In the genomic region with DNA sequence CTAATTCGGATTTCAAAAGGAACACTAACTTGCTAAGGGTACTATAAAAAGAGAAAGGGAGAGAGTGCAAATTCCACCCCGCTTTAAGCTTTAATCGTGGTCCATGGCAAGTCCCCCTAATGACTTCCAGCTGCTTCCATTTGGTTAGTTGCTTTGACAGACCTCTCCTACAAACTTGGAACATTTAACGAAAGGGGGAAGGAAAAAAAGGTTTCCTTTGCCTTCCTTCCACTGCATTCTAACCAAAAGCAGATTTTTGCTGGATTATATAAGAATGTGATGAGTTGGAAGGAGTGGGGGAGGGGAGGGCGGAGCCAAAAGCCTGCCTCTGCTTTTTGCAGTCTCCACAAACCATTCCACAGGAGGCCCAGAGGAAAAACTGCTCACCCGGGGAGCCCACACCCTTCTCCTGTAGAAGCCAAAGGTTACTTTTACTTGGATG, we compare ENCODE assay signal across 8 mouse cellular contexts. TPM values are rescaled to one million over a fixed set of nuclear protein-coding genes. Genes with fewer than 3 reads are reported as not detected.
DNase-seq lines count a peak whose midpoint lies in the region; ATAC-seq and TF ChIP-seq lines count a peak whose summit lies in the region.

No protein-coding gene starts in this region.

- H3K79me2 ChIP-seq in heart, adult 2 months (replicated peaks; ENCODE audit: control insufficient read depth, insufficient read depth, low read length), result no peaks in the 10 kb centered on the region

- WGBS in hindbrain, embryonic 12.5 days, result 39% methylated on average over 6 of the region's 6 CpGs
- WGBS in hindbrain, embryonic 16.5 days, result 35% methylated on average over 6 of the region's 6 CpGs
- 32% methylated on average over 6 of the region's 6 CpGs for WGBS in heart, adult 2 months
- WGBS in neural tube, embryonic 11.5 days, result 16% methylated on average over 6 of the region's 6 CpGs
- 44% methylated on average over 6 of the region's 6 CpGs for WGBS in cerebellum, adult 2 months

- H3K4me1 ChIP-seq in hindbrain, embryonic 12.5 days, result peaks cover 9% of the 10 kb centered on the region
- H3K4me1 ChIP-seq in hindbrain, embryonic 16.5 days (ENCODE audit: control insufficient read depth, insufficient read depth, low read depth, low read length), result no peaks in the 10 kb centered on the region
- peaks cover 3% of the 10 kb centered on the region for H3K4me1 ChIP-seq in heart, adult 2 months (ENCODE audit: control insufficient read depth, insufficient read depth, low read length)
- H3K4me1 ChIP-seq in neural tube, embryonic 11.5 days (ENCODE audit: control insufficient read depth, insufficient read depth, low read length), result peaks cover 13% of the 10 kb centered on the region
- no peaks in the 10 kb centered on the region for H3K4me1 ChIP-seq in cerebellum, adult 2 months (ENCODE audit: control insufficient read depth, insufficient read depth, low read length)

- peak; percentile 8 for DNase-seq in brain, adult 2 months (ENCODE audit: low read depth, low spot score)
- peak; percentile 53 for DNase-seq in heart, adult 2 months
- DNase-seq in kidney, postnatal 14 days, result peak; percentile 68
- DNase-seq in neural tube, embryonic 11.5 days (ENCODE audit: low spot score), result peak; percentile 64
- no peak for DNase-seq in cerebellum, adult 2 months
- no peak for DNase-seq in spleen, postnatal 4 days (ENCODE audit: low spot score in 2 of 2)

- H3K27ac ChIP-seq in hindbrain, embryonic 12.5 days, result peak overlapping the region; percentile 77; the same call in 1 of the 2 replicates
- no peak overlapping the region for H3K27ac ChIP-seq in hindbrain, embryonic 16.5 days (ENCODE audit: low read depth, low read length)
- H3K27ac ChIP-seq in heart, adult 2 months, result peak overlapping the region; percentile 67
- no peak overlapping the region for H3K27ac ChIP-seq in neural tube, embryonic 11.5 days (ENCODE audit: low read depth, low read length)
- H3K27ac ChIP-seq in cerebellum, adult 2 months (ENCODE audit: insufficient read depth, low read length), result no peak overlapping the region

- H3K9me3 ChIP-seq in hindbrain, embryonic 12.5 days (replicated peaks), result no peaks in the 10 kb centered on the region
- H3K9me3 ChIP-seq in hindbrain, embryonic 16.5 days (ENCODE audit: control insufficient read depth, low read length), result no peaks in the 10 kb centered on the region
- no peaks in the 10 kb centered on the region for H3K9me3 ChIP-seq in neural tube, embryonic 11.5 days (ENCODE audit: control insufficient read depth, low read length)

- ATAC-seq in hindbrain, embryonic 12.5 days (ENCODE audit: low FRiP score), result no peak
- ATAC-seq in hindbrain, embryonic 16.5 days, result no peak
- ATAC-seq in neural tube, embryonic 11.5 days (ENCODE audit: insufficient read depth, low FRiP score, low TSS enrichment), result no peak

- TF ChIP-seq CTCF in heart, adult 2 months (IDR thresholded peaks at IDR 0.05), result no peak
- TF ChIP-seq CTCF in cerebellum, adult 2 months (IDR thresholded peaks at IDR 0.05; ENCODE audit: borderline replicate concordance, insufficient read depth, low read depth, low read length), result no peak

- no peak overlapping the region for H3K4me2 ChIP-seq in hindbrain, embryonic 12.5 days (replicated peaks)
- H3K4me2 ChIP-seq in hindbrain, embryonic 16.5 days (ENCODE audit: low read length), result no peak overlapping the region
- H3K4me2 ChIP-seq in neural tube, embryonic 11.5 days (ENCODE audit: low read depth), result no peak overlapping the region

- TF ChIP-seq EP300 in heart, adult 2 months (IDR thresholded peaks at IDR 0.05; ENCODE audit: insufficient read depth, low read depth, low read length), result no peak

- no peak overlapping the region for H3K4me3 ChIP-seq in hindbrain, embryonic 12.5 days
- no peak overlapping the region for H3K4me3 ChIP-seq in hindbrain, embryonic 16.5 days (ENCODE audit: low read length)
- H3K4me3 ChIP-seq in heart, adult 2 months, result no peak overlapping the region
- no peak overlapping the region for H3K4me3 ChIP-seq in neural tube, embryonic 11.5 days (ENCODE audit: low read depth, low read length)
- H3K4me3 ChIP-seq in cerebellum, adult 2 months (replicated peaks; ENCODE audit: insufficient read depth, low read depth, low read length), result no peak overlapping the region

- H3K9ac ChIP-seq in hindbrain, embryonic 12.5 days, result no peak overlapping the region
- no peak overlapping the region for H3K9ac ChIP-seq in hindbrain, embryonic 16.5 days (ENCODE audit: low read depth, low read length)
- H3K9ac ChIP-seq in heart, adult 2 months (ENCODE audit: low read depth, low read length), result no peak overlapping the region
- no peak overlapping the region for H3K9ac ChIP-seq in neural tube, embryonic 11.5 days (ENCODE audit: low read length)

- no peaks in the 10 kb centered on the region for H3K36me3 ChIP-seq in hindbrain, embryonic 12.5 days
- H3K36me3 ChIP-seq in hindbrain, embryonic 16.5 days (ENCODE audit: control insufficient read depth, insufficient read depth, low read length), result no peaks in the 10 kb centered on the region
- H3K36me3 ChIP-seq in heart, adult 2 months (ENCODE audit: control insufficient read depth, insufficient read depth, low read length), result no peaks in the 10 kb centered on the region
- no peaks in the 10 kb centered on the region for H3K36me3 ChIP-seq in neural tube, embryonic 11.5 days (ENCODE audit: control insufficient read depth, insufficient read depth, low read length)

- no peaks in the 10 kb centered on the region for H3K27me3 ChIP-seq in hindbrain, embryonic 12.5 days
- H3K27me3 ChIP-seq in hindbrain, embryonic 16.5 days (replicated peaks; ENCODE audit: control insufficient read depth, insufficient read depth, low read length), result no peaks in the 10 kb centered on the region
- no peaks in the 10 kb centered on the region for H3K27me3 ChIP-seq in heart, adult 2 months (ENCODE audit: control insufficient read depth, insufficient read depth, low read length)
- H3K27me3 ChIP-seq in neural tube, embryonic 11.5 days (ENCODE audit: control insufficient read depth, insufficient read depth, low read length), result no peaks in the 10 kb centered on the region
- H3K27me3 ChIP-seq in cerebellum, adult 2 months (ENCODE audit: control insufficient read depth, insufficient read depth, low read length), result no peaks in the 10 kb centered on the region

- intact Hi-C loops in heart, adult 2 months (cut with DNase I), result loop anchor here (5.0 kb wide), 3 partner anchors 35 to 50 kb away; no protein-coding TSS in a partner anchor

- TF ChIP-seq POLR2A in heart, adult 2 months (IDR thresholded peaks at IDR 0.05; ENCODE audit: insufficient read depth, low read depth, low read length), result peak; percentile 51
- no peak for TF ChIP-seq POLR2A in cerebellum, adult 2 months (IDR thresholded peaks at IDR 0.05; ENCODE audit: borderline replicate concordance, insufficient read depth, low read length)

RNA-seq across cellular contexts. Expression of a gene that starts 47.0 kb away (rescaled TPM):
- 384 and 480 TPM in 2 replicates for polyA plus RNA-seq in hindbrain, embryonic 12.5 days (2016; fragmentation: Nextera tagmentation; extraction: Ambion mirVana)
- polyA plus RNA-seq in hindbrain, embryonic 16.5 days (2015; fragmentation: Nextera tagmentation; extraction: Ambion mirVana), result 114 and 205 TPM in 2 replicates
- 10 to 100 TPM; 60.1 to 88.9 TPM for total RNA-seq in heart, adult 2 months (2021)
- polyA plus RNA-seq in heart, adult 2 months (2012; rRNA removed), result 89.3 and 99.8 TPM in 2 replicates
- 150 and 167 TPM in 2 replicates for polyA plus RNA-seq in neural tube, embryonic 11.5 days (2014; fragmentation: Nextera tagmentation; extraction: Ambion mirVana)
- polyA plus RNA-seq in cerebellum, adult 2 months (2012; rRNA removed), result 9.0 and 11.6 TPM in 2 replicates

Comparison
In these comparisons a context has a peak if more than half of its experiments do, and no peak if none do; other contexts are left out.
1. H3K27ac ChIP-seq: peak in hindbrain, embryonic 12.5 days (single experiment) and heart, adult 2 months (single experiment); none in hindbrain, embryonic 16.5 days (single experiment), neural tube, embryonic 11.5 days (single experiment) and cerebellum, adult 2 months (single experiment).
2. DNase-seq: peak in brain, adult 2 months (single experiment), heart, adult 2 months (2 of 2), kidney, postnatal 14 days (single experiment) and neural tube, embryonic 11.5 days (single experiment); none in cerebellum, adult 2 months (0 of 2) and spleen, postnatal 4 days (0 of 2).